Mouse (Mus musculus) granulocyte monocyte progenitor cell, adult 5-6 weeks (primary cell): ENCODE measurements around the gene Adgre5. TPM values are rescaled to one million over a fixed set of nuclear protein-coding genes. Genes with fewer than 3 reads are reported as not detected.
A peak's percentile ranks its signal among the peaks of the same experiment; 100 is the strongest.

Source experiments
- ATAC-seq: replicated peaks from 2 replicates; pipeline ENCODE4 v1.8.0; 2016; ENCODE audit warnings: mild to moderate bottlenecking, moderate TSS enrichment, inconsistent platforms; ENCODE audit not compliant: poor library complexity, severe bottlenecking
- total RNA-seq, 2 experiments: library from RNA; stranded (forward) in 1 of 2; stranded (reverse) in 1 of 2; fragments of 200-712, 200-1000 nt in 1 of 2; fragments of >200 nt in 1 of 2; fragmentation: Nextera tagmentation in 1 of 2; gene quantifications; 2 replicates each; pipeline ENCODE4 v1.2.3; 2014 to 2017

The Adgre5 gene
- total RNA-seq, 2 experiments from 2014 or later: 25.7 to 27.2 TPM

GRCm38 (mm10) chr8:83697374-83698220 is 43.5 kb downstream of the Adgre5 start:
- ATAC-seq: peak; percentile 10; the same call in 1 of the 2 replicates

GRCm38 (mm10) chr8:83695351-83696106 is 45.6 kb downstream of the Adgre5 start:
- peak; percentile 38 for ATAC-seq

- no peak for ATAC-seq
Observed at GRCm38 (mm10) chr8:83694369-83695160, 46.6 kb downstream of the Adgre5 start.

GRCm38 (mm10) chr8:83693609-83694236 is 47.4 kb downstream of the Adgre5 start:
- ATAC-seq: peak; percentile 45

- no peak for ATAC-seq
Observed at GRCm38 (mm10) chr8:83689264-83689663, 51.9 kb downstream of the Adgre5 start.

- no peak for ATAC-seq
Observed at GRCm38 (mm10) chr8:83684517-83684916, 56.6 kb downstream of the Adgre5 start.

GRCm38 (mm10) chr8:83681099-83681498 is 60.0 kb downstream of the Adgre5 start:
- ATAC-seq: peak; percentile 81

GRCm38 (mm10) chr8:83680603-83681002 is 60.5 kb downstream of the Adgre5 start:
- ATAC-seq: no peak

GRCm38 (mm10) chr8:83679866-83680265 is 61.3 kb downstream of the Adgre5 start:
- no peak for ATAC-seq

- ATAC-seq: no peak
Observed at GRCm38 (mm10) chr8:83674497-83674896, 66.6 kb downstream of the Adgre5 start.

Other genes starting within 250 kb of the Adgre5 start
- not detected in 2 replicates for gene Olfr370, start 205.5 kb downstream of the Adgre5 start, total RNA-seq (2014; fragmentation: Nextera tagmentation)
- not detected in 2 replicates for gene Olfr370, start 205.5 kb downstream of the Adgre5 start, total RNA-seq (2017)
- gene Ndufb7, start 174.7 kb downstream of the Adgre5 start, total RNA-seq (2014; fragmentation: Nextera tagmentation): 187 and 191 TPM in 2 replicates
- 179 and 187 TPM in 2 replicates for gene Ndufb7, start 174.7 kb downstream of the Adgre5 start, total RNA-seq (2017)
- 506 and 549 TPM in 2 replicates for gene Tecr, start 133.4 kb downstream of the Adgre5 start, total RNA-seq (2014; fragmentation: Nextera tagmentation)
- 230 and 343 TPM in 2 replicates for gene Tecr, start 133.4 kb downstream of the Adgre5 start, total RNA-seq (2017)
- 25.7 and 31.0 TPM in 2 replicates for gene Dnajb1, start 133.1 kb downstream of the Adgre5 start, total RNA-seq (2014; fragmentation: Nextera tagmentation)
- gene Dnajb1, start 133.1 kb downstream of the Adgre5 start, total RNA-seq (2017): 28.1 and 47.3 TPM in 2 replicates
- 26.7 and 35.0 TPM in 2 replicates for gene Gipc1, start 88.6 kb downstream of the Adgre5 start, total RNA-seq (2014; fragmentation: Nextera tagmentation)
- gene Gipc1, start 88.6 kb downstream of the Adgre5 start, total RNA-seq (2017): 19.0 and 19.3 TPM in 2 replicates
- gene Ptger1, start 74.6 kb downstream of the Adgre5 start, total RNA-seq (2014; fragmentation: Nextera tagmentation): not detected in 2 replicates
- gene Ptger1, start 74.6 kb downstream of the Adgre5 start, total RNA-seq (2017): 0.46 and 0.78 TPM in 2 replicates
- 40.0 and 66.0 TPM in 2 replicates for gene Pkn1, start 42.1 kb downstream of the Adgre5 start, total RNA-seq (2014; fragmentation: Nextera tagmentation)
- gene Pkn1, start 42.1 kb downstream of the Adgre5 start, total RNA-seq (2017): 54.5 and 65.6 TPM in 2 replicates
- 115 and 123 TPM in 2 replicates for gene Ddx39, start 26.1 kb downstream of the Adgre5 start, total RNA-seq (2014; fragmentation: Nextera tagmentation)
- gene Ddx39, start 26.1 kb downstream of the Adgre5 start, total RNA-seq (2017): 123 and 124 TPM in 2 replicates
- 1.4 and 2.4 TPM in 2 replicates for gene Adgrl1, start 158.8 kb upstream of the Adgre5 start, total RNA-seq (2014; fragmentation: Nextera tagmentation)
- gene Adgrl1, start 158.8 kb upstream of the Adgre5 start, total RNA-seq (2017): 2.4 and 3.6 TPM in 2 replicates
- gene Gm10644, start 213.9 kb upstream of the Adgre5 start, total RNA-seq (2014; fragmentation: Nextera tagmentation): not detected in 2 replicates
- gene Gm10644, start 213.9 kb upstream of the Adgre5 start, total RNA-seq (2017): not detected in 2 replicates
- 36.8 and 53.8 TPM in 2 replicates for gene Asf1b, start 214.2 kb upstream of the Adgre5 start, total RNA-seq (2014; fragmentation: Nextera tagmentation)
- gene Asf1b, start 214.2 kb upstream of the Adgre5 start, total RNA-seq (2017): 29.8 and 33.2 TPM in 2 replicates
- 36.4 and 39.3 TPM in 2 replicates for gene Prkaca, start 231.7 kb upstream of the Adgre5 start, total RNA-seq (2014; fragmentation: Nextera tagmentation)
- gene Prkaca, start 231.7 kb upstream of the Adgre5 start, total RNA-seq (2017): 18.2 and 20.3 TPM in 2 replicates